In genomic region chr13:18859389-18859788, GRCm38 (mm10) we compare ENCODE assay signal across 26 mouse cellular contexts.
"Had no signal": no experiment of that assay in that cellular context is flagged by ENCODE, and none has a peak within 500 bp of the region (broad histone marks: within the 10 kb centered on the region; RNA-seq: fewer than 3 reads in every experiment).

No protein-coding gene starts in this region.

- H3K9ac ChIP-seq: heart, embryonic 12.5 days; heart, embryonic 15.5 days; hindbrain, embryonic 13.5 days; hindbrain, embryonic 15.5 days; kidney, embryonic 15.5 days; limb, embryonic 13.5 days; limb, embryonic 15.5 days; liver, embryonic 12.5 days; liver, embryonic 14.5 days had no signal

- H3K9me3 ChIP-seq: heart, embryonic 10.5 days; heart, embryonic 12.5 days; heart, embryonic 15.5 days; hindbrain, embryonic 13.5 days; hindbrain, embryonic 15.5 days; kidney, embryonic 15.5 days; limb, embryonic 13.5 days; limb, embryonic 15.5 days; liver, embryonic 12.5 days had no signal

- H3K4me2 ChIP-seq: heart, embryonic 12.5 days; heart, embryonic 15.5 days; hindbrain, embryonic 13.5 days; hindbrain, embryonic 15.5 days; kidney, embryonic 15.5 days; limb, embryonic 13.5 days; limb, embryonic 15.5 days; liver, embryonic 12.5 days had no signal

- DNase-seq: gastrocnemius, postnatal 14 days; gastrocnemius, postnatal 36 days; heart, adult 11 months; heart, postnatal 14 days; heart, postnatal 36 days; kidney, adult 11 months; kidney, adult 2 months; kidney, adult 9 months; kidney, postnatal 14 days; kidney, postnatal 36 days; layer of hippocampus, adult 9-11 months; layer of hippocampus, postnatal 36 days; left cerebral cortex, postnatal 4 days had no signal

- H3K27ac ChIP-seq: heart, embryonic 10.5 days; heart, embryonic 15.5 days; hindbrain, embryonic 13.5 days; hindbrain, embryonic 15.5 days; hindbrain, postnatal 0 days; kidney, embryonic 15.5 days; kidney, postnatal 0 days; limb, embryonic 13.5 days; limb, embryonic 15.5 days; liver, embryonic 12.5 days; liver, embryonic 14.5 days had no signal

- ATAC-seq: hindbrain, postnatal 0 days; intestine, embryonic 16.5 days; liver, embryonic 12.5 days had no signal

- H3K4me3 ChIP-seq: heart, embryonic 10.5 days; heart, embryonic 12.5 days; heart, embryonic 15.5 days; hindbrain, embryonic 13.5 days; hindbrain, embryonic 15.5 days; kidney, embryonic 15.5 days; limb, embryonic 13.5 days; limb, embryonic 15.5 days; liver, embryonic 12.5 days had no signal

- H3K4me1 ChIP-seq: heart, embryonic 12.5 days; heart, embryonic 15.5 days; hindbrain, embryonic 15.5 days; kidney, embryonic 15.5 days; limb, embryonic 13.5 days; limb, embryonic 15.5 days; liver, embryonic 12.5 days had no signal

- H3K27me3 ChIP-seq: heart, embryonic 12.5 days; heart, embryonic 15.5 days; hindbrain, embryonic 13.5 days; hindbrain, embryonic 15.5 days; kidney, embryonic 15.5 days; limb, embryonic 13.5 days; limb, embryonic 15.5 days; liver, embryonic 12.5 days had no signal
